Mouse (Mus musculus): ENCODE measurements around the gene Gpr135. TPM values are rescaled to one million over a fixed set of nuclear protein-coding genes. Genes with fewer than 3 reads are reported as not detected.

Gpr135 gene
- polyA plus RNA-seq, 1 experiment from 2014 or later: 8.7 TPM

DNA sequence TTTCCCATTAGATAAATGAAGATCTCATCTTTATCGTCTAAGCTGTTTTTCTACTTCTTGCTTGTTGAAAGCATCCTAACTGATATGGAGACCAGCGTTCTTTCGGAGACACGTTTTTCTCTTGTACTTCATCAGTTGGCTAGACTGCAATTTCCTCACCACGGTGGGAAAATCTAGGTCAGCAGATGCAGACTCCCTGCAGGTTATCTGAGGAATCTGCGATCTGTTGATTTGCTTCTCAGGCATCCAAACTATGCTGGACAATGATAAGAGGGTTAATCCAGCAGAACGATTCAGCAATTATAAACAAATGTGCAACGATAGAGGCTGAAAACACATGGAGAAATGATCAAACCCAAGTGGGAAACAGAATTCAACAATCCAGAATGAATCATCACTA lies 31.4 kb downstream of the Gpr135 start:
- H3K9me3 ChIP-seq (ENCODE audit: control insufficient read depth, low read length): no peaks in the 10 kb centered on the region
- no peak overlapping the region for H3K9ac ChIP-seq (replicated peaks; ENCODE audit: low read depth, low read length)
- H3K36me3 ChIP-seq (ENCODE audit: control insufficient read depth, insufficient read depth, low read length): no peaks in the 10 kb centered on the region
- 85% methylated on average over 8 of the region's 8 CpGs for WGBS
- no peak for ATAC-seq (ENCODE audit: low read depth)
- H3K27ac ChIP-seq (ENCODE audit: low read depth, low read length): no peak overlapping the region
- H3K4me1 ChIP-seq (ENCODE audit: control insufficient read depth, insufficient read depth, low read length): no peaks in the 10 kb centered on the region
- H3K27me3 ChIP-seq (ENCODE audit: control insufficient read depth, insufficient read depth, low read length): no peaks in the 10 kb centered on the region
- H3K4me2 ChIP-seq (ENCODE audit: low read depth, low read length): no peak overlapping the region
- H3K4me3 ChIP-seq (ENCODE audit: low read depth, low read length): no peak overlapping the region

DNA sequence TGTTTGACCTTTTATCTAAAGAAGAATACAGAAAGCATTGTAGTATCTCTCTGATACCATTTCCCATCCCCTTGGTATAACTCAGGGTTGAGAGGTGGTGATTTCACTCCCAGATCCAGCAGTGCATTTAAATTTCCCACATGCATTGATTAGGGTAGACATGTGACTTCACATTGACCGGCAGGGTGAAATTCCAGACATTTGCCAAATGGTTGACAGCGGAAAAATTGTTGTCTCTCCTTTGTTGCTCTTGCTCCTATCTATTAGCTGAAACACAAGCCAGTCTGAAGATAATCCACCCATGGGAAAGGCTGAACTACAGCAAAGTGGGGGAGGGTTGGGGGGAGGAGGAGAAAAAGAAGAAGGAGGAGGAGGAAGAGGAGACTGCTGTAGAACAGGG lies 32.1 kb downstream of the Gpr135 start:
- no peak for ATAC-seq (ENCODE audit: low read depth)
- Histone ChIP-seq H3K9me3 (ENCODE audit: control insufficient read depth, low read length) (no peaks in the 10 kb centered on the region), H3K4me3 (ENCODE audit: low read depth, low read length) (no peak overlapping the region), H3K36me3 (ENCODE audit: control insufficient read depth, insufficient read depth, low read length) (no peaks in the 10 kb centered on the region), H3K4me1 (ENCODE audit: control insufficient read depth, insufficient read depth, low read length) (no peaks in the 10 kb centered on the region), H3K27ac (ENCODE audit: low read depth, low read length) (no peak overlapping the region), H3K4me2 (ENCODE audit: low read depth, low read length) (no peak overlapping the region), H3K27me3 (ENCODE audit: control insufficient read depth, insufficient read depth, low read length) (no peaks in the 10 kb centered on the region), H3K9ac (replicated peaks; ENCODE audit: low read depth, low read length) (no peak overlapping the region)
- 74% methylated on average over 2 of the region's 2 CpGs for WGBS

GRCm38 (mm10) chr12:72037049-72037448 lies 33.9 kb downstream of the Gpr135 start:
- H3K27me3 ChIP-seq (ENCODE audit: control insufficient read depth, insufficient read depth, low read length): no peaks in the 10 kb centered on the region
- no peak overlapping the region for H3K27ac ChIP-seq (ENCODE audit: low read depth, low read length)
- H3K9ac ChIP-seq (replicated peaks; ENCODE audit: low read depth, low read length): no peak overlapping the region
- no peaks in the 10 kb centered on the region for H3K4me1 ChIP-seq (ENCODE audit: control insufficient read depth, insufficient read depth, low read length)
- H3K36me3 ChIP-seq (ENCODE audit: control insufficient read depth, insufficient read depth, low read length): no peaks in the 10 kb centered on the region
- no peak for ATAC-seq (ENCODE audit: low read depth)
- no peak overlapping the region for H3K4me3 ChIP-seq (ENCODE audit: low read depth, low read length)
- H3K9me3 ChIP-seq (ENCODE audit: control insufficient read depth, low read length): no peaks in the 10 kb centered on the region
- no peak overlapping the region for H3K4me2 ChIP-seq (ENCODE audit: low read depth, low read length)
- WGBS: 93% methylated on average over 6 of the region's 6 CpGs

DNA sequence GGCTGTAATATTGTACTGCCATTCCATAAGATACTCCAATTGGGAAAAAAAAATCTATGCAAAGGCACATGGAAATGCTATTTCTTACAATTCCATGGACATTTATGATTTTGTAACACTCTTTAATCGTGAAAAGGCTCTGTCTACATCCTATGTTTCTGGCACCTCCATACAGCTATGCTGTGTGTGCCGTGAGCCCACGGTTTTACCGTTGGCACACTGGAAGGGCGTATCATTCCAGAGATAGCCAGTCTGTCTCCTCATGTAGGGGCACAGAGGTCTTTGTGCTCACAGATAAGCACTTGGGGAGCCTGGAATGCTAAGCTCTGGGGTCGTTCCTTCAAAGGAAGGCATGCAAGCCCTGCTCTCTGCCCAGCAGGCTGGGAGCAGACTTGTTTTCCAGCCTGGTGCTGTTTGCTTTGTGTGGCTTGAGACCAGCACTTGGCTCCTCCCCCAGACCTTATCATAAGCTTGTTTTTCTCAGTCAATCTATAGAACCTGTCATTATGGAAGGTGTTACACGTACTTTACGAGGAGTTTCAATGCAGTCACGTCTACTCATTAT lies 34.7 kb downstream of the Gpr135 start:
- Histone ChIP-seq H3K9ac (replicated peaks; ENCODE audit: low read depth, low read length) (no peak overlapping the region), H3K9me3 (ENCODE audit: control insufficient read depth, low read length) (no peaks in the 10 kb centered on the region), H3K4me1 (ENCODE audit: control insufficient read depth, insufficient read depth, low read length) (no peaks in the 10 kb centered on the region), H3K4me2 (ENCODE audit: low read depth, low read length) (no peak overlapping the region), H3K27me3 (ENCODE audit: control insufficient read depth, insufficient read depth, low read length) (no peaks in the 10 kb centered on the region), H3K4me3 (ENCODE audit: low read depth, low read length) (no peak overlapping the region), H3K36me3 (ENCODE audit: control insufficient read depth, insufficient read depth, low read length) (no peaks in the 10 kb centered on the region), H3K27ac (ENCODE audit: low read depth, low read length) (no peak overlapping the region)
- 81% methylated on average over 9 of the region's 9 CpGs for WGBS
- no peak for ATAC-seq (ENCODE audit: low read depth)

DNA sequence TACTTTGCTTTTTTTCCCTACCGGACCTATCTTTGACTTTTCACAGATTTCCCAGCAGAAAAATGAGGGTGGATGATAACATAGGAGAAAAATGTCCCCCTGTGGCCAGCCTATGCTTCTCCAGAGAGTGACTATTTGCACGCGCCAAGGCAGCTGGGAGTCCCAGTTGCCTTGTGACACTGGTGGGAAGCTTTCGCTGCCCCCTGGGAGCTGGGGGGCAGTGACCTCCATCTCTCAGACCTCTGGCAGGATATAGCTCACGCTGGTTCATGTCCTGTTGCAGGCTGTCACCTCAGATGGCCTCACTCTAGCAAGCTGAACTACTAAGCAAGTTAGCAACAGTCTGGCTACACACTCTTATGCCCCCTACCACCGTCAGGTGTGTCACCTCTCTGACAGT lies 39.1 kb downstream of the Gpr135 start:
- Histone ChIP-seq H3K4me2 (ENCODE audit: low read depth, low read length) (no peak overlapping the region), H3K4me3 (ENCODE audit: low read depth, low read length) (no peak overlapping the region), H3K27ac (ENCODE audit: low read depth, low read length) (no peak overlapping the region), H3K27me3 (ENCODE audit: control insufficient read depth, insufficient read depth, low read length) (no peaks in the 10 kb centered on the region), H3K4me1 (ENCODE audit: control insufficient read depth, insufficient read depth, low read length) (no peaks in the 10 kb centered on the region), H3K36me3 (ENCODE audit: control insufficient read depth, insufficient read depth, low read length) (no peaks in the 10 kb centered on the region), H3K9ac (replicated peaks; ENCODE audit: low read depth, low read length) (no peak overlapping the region), H3K9me3 (ENCODE audit: control insufficient read depth, low read length) (no peaks in the 10 kb centered on the region)
- no peak for ATAC-seq (ENCODE audit: low read depth)
- 87% methylated on average over 6 of the region's 6 CpGs for WGBS

- WGBS: 79% methylated on average over 5 of the region's 5 CpGs
- Histone ChIP-seq H3K4me2 (ENCODE audit: low read depth, low read length) (no peak overlapping the region), H3K9me3 (ENCODE audit: control insufficient read depth, low read length) (no peaks in the 10 kb centered on the region), H3K27me3 (ENCODE audit: control insufficient read depth, insufficient read depth, low read length) (no peaks in the 10 kb centered on the region), H3K9ac (replicated peaks; ENCODE audit: low read depth, low read length) (no peak overlapping the region), H3K36me3 (ENCODE audit: control insufficient read depth, insufficient read depth, low read length) (no peaks in the 10 kb centered on the region), H3K27ac (ENCODE audit: low read depth, low read length) (no peak overlapping the region), H3K4me1 (ENCODE audit: control insufficient read depth, insufficient read depth, low read length) (no peaks in the 10 kb centered on the region), H3K4me3 (ENCODE audit: low read depth, low read length) (no peak overlapping the region)
- no peak for ATAC-seq (ENCODE audit: low read depth)
Observed at GRCm38 (mm10) chr12:72031171-72031570, 39.8 kb downstream of the Gpr135 start.

DNA sequence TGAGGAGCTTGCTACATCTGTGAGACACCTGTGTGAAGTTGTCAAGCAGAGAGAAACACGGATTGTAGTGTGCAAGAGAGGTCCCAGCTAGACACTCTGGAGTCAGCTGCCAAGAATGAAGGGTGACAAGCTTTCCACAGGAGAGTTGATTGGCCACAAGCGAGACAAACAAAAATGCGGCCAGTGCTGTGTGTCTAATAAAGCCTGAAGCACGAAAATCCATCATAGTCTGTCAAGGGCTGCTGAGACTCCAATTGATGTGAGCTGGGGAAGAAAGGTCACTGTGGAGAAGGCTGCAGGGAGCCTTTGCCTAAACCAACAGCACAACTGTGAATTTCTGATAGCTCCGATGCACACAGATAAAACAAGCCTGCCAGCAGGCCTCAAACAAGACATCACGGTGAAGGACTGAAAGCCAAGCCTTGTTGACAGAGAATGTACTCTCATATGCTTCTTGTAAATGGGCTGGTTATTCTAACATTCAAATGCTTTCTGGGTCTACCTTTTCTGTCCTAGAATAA lies 45.6 kb downstream of the Gpr135 start:
- H3K27me3 ChIP-seq (ENCODE audit: control insufficient read depth, insufficient read depth, low read length): no peaks in the 10 kb centered on the region
- no peaks in the 10 kb centered on the region for H3K4me1 ChIP-seq (ENCODE audit: control insufficient read depth, insufficient read depth, low read length)
- no peak overlapping the region for H3K4me3 ChIP-seq (ENCODE audit: low read depth, low read length)
- no peaks in the 10 kb centered on the region for H3K36me3 ChIP-seq (ENCODE audit: control insufficient read depth, insufficient read depth, low read length)
- 46% methylated on average over 6 of the region's 6 CpGs for WGBS
- ATAC-seq (ENCODE audit: low read depth): no peak
- no peak overlapping the region for H3K27ac ChIP-seq (ENCODE audit: low read depth, low read length)
- no peak overlapping the region for H3K4me2 ChIP-seq (ENCODE audit: low read depth, low read length)
- no peak overlapping the region for H3K9ac ChIP-seq (replicated peaks; ENCODE audit: low read depth, low read length)
- H3K9me3 ChIP-seq (ENCODE audit: control insufficient read depth, low read length): no peaks in the 10 kb centered on the region

- Histone ChIP-seq H3K4me3 (ENCODE audit: low read depth, low read length) (no peak overlapping the region), H3K36me3 (ENCODE audit: control insufficient read depth, insufficient read depth, low read length) (no peaks in the 10 kb centered on the region), H3K4me2 (ENCODE audit: low read depth, low read length) (no peak overlapping the region), H3K4me1 (ENCODE audit: control insufficient read depth, insufficient read depth, low read length) (no peaks in the 10 kb centered on the region), H3K9me3 (ENCODE audit: control insufficient read depth, low read length) (no peaks in the 10 kb centered on the region), H3K27me3 (ENCODE audit: control insufficient read depth, insufficient read depth, low read length) (no peaks in the 10 kb centered on the region), H3K27ac (ENCODE audit: low read depth, low read length) (no peak overlapping the region), H3K9ac (replicated peaks; ENCODE audit: low read depth, low read length) (no peak overlapping the region)
- WGBS: 97% methylated on average over 5 of the region's 5 CpGs
- ATAC-seq (ENCODE audit: low read depth): no peak
Observed at GRCm38 (mm10) chr12:72023572-72023971, 47.4 kb downstream of the Gpr135 start.

GRCm38 (mm10) chr12:72022790-72023189 lies 48.1 kb downstream of the Gpr135 start:
- Histone ChIP-seq H3K4me3 (ENCODE audit: low read depth, low read length) (no peak overlapping the region), H3K27ac (ENCODE audit: low read depth, low read length) (no peak overlapping the region), H3K9ac (replicated peaks; ENCODE audit: low read depth, low read length) (no peak overlapping the region), H3K27me3 (ENCODE audit: control insufficient read depth, insufficient read depth, low read length) (no peaks in the 10 kb centered on the region), H3K9me3 (ENCODE audit: control insufficient read depth, low read length) (no peaks in the 10 kb centered on the region), H3K36me3 (ENCODE audit: control insufficient read depth, insufficient read depth, low read length) (no peaks in the 10 kb centered on the region), H3K4me1 (ENCODE audit: control insufficient read depth, insufficient read depth, low read length) (no peaks in the 10 kb centered on the region), H3K4me2 (ENCODE audit: low read depth, low read length) (no peak overlapping the region)
- ATAC-seq (ENCODE audit: low read depth): no peak
- 92% methylated on average over 3 of the region's 3 CpGs for WGBS

Data from neural tube, embryonic 14.5 days (tissue).